ENCODE assay signal across 8 mouse cellular contexts in genomic region chr12:104898718-104899117, GRCm38 (mm10). TPM values are rescaled to one million over a fixed set of nuclear protein-coding genes. Genes with fewer than 3 reads are reported as not detected.
A peak's percentile ranks its signal among the peaks of the same experiment; 100 is the strongest.
DNase-seq lines count a peak whose midpoint lies in the region; ATAC-seq and TF ChIP-seq lines count a peak whose summit lies in the region.

No protein-coding gene starts in this region.

- ATAC-seq in hindbrain, postnatal 0 days = no peak
- ATAC-seq in hindbrain, embryonic 12.5 days (ENCODE audit: low FRiP score) = no peak
- no peak for ATAC-seq in activated CD4-positive, CD25-positive, alpha-beta regulatory T cell, adult 4 months
- ATAC-seq in heart, embryonic 12.5 days (ENCODE audit: insufficient number of reproducible peaks, low FRiP score) = no peak

- H3K9ac ChIP-seq in hindbrain, postnatal 0 days (replicated peaks; ENCODE audit: low read length) = no peak overlapping the region
- H3K9ac ChIP-seq in hindbrain, embryonic 12.5 days = no peak overlapping the region
- no peak overlapping the region for H3K9ac ChIP-seq in heart, embryonic 12.5 days

- WGBS in hindbrain, postnatal 0 days = 64% methylated on average over 9 of the region's 9 CpGs
- WGBS in hindbrain, embryonic 12.5 days = 67% methylated on average over 9 of the region's 9 CpGs
- WGBS in heart, embryonic 12.5 days = 71% methylated on average over 9 of the region's 9 CpGs

- no peaks in the 10 kb centered on the region for H3K27me3 ChIP-seq in hindbrain, postnatal 0 days (ENCODE audit: insufficient read depth, low read length)
- 0 out of 2 replicates have a peak, but pooled peaks cover 3% of the 10 kb centered on the region for H3K27me3 ChIP-seq in hindbrain, embryonic 12.5 days
- H3K27me3 ChIP-seq in heart, embryonic 12.5 days (replicated peaks) = no peaks in the 10 kb centered on the region

- no peaks in the 10 kb centered on the region for H3K36me3 ChIP-seq in hindbrain, postnatal 0 days (ENCODE audit: insufficient read depth, low read length)
- H3K36me3 ChIP-seq in hindbrain, embryonic 12.5 days = no peaks in the 10 kb centered on the region
- no peaks in the 10 kb centered on the region for H3K36me3 ChIP-seq in heart, embryonic 12.5 days

- H3K4me3 ChIP-seq in hindbrain, postnatal 0 days (ENCODE audit: low read length) = no peak overlapping the region
- H3K4me3 ChIP-seq in hindbrain, embryonic 12.5 days = no peak overlapping the region
- H3K4me3 ChIP-seq in heart, embryonic 12.5 days = no peak overlapping the region

- H3K27ac ChIP-seq in hindbrain, postnatal 0 days = no peak overlapping the region
- no peak overlapping the region for H3K27ac ChIP-seq in hindbrain, embryonic 12.5 days
- no peak overlapping the region for H3K27ac ChIP-seq in heart, embryonic 12.5 days (ENCODE audit: poor library complexity, severe bottlenecking)

- peaks cover 8% of the 10 kb centered on the region; the same call in 1 of the 2 replicates for H3K4me1 ChIP-seq in hindbrain, postnatal 0 days (ENCODE audit: insufficient read depth, low read length)
- H3K4me1 ChIP-seq in hindbrain, embryonic 12.5 days = peaks cover 22% of the 10 kb centered on the region
- H3K4me1 ChIP-seq in heart, embryonic 12.5 days (replicated peaks) = peaks cover 18% of the 10 kb centered on the region

- no peaks in the 10 kb centered on the region for H3K9me3 ChIP-seq in hindbrain, postnatal 0 days (ENCODE audit: low read length)
- H3K9me3 ChIP-seq in hindbrain, embryonic 12.5 days (replicated peaks) = peaks cover 3% of the 10 kb centered on the region; the same call in 1 of the 2 replicates
- H3K9me3 ChIP-seq in heart, embryonic 12.5 days (replicated peaks) = no peaks in the 10 kb centered on the region

- peak; percentile 34 for TF ChIP-seq CTCF in hindbrain, postnatal 0 days (IDR thresholded peaks at IDR 0.05; ENCODE audit: low read depth)

- no peak overlapping the region for H3K4me2 ChIP-seq in hindbrain, postnatal 0 days (ENCODE audit: low read depth, low read length)
- no peak overlapping the region for H3K4me2 ChIP-seq in hindbrain, embryonic 12.5 days (replicated peaks)
- H3K4me2 ChIP-seq in heart, embryonic 12.5 days = no peak overlapping the region

- no peak for DNase-seq in hindbrain, postnatal 0 days (ENCODE audit: low spot score)
- DNase-seq in A20 (ENCODE audit: low read depth, low spot score) (peak; percentile 45), adipocyte (ENCODE audit: low spot score) (peak; percentile 11)
- DNase-seq in kidney, postnatal 4 days = peak; percentile 31 to 45
- no peak for DNase-seq in urinary bladder, postnatal 25 days (ENCODE audit: low spot score)

RNA-seq across cellular contexts. Expression of gene Clmn, which starts 33.8 kb away (rescaled TPM):
- 2.6 and 3.1 TPM in 2 replicates for total RNA-seq in hindbrain, postnatal 0 days (2014; rRNA removed)
- 1.7 and 2.6 TPM in 2 replicates for polyA plus RNA-seq in hindbrain, postnatal 0 days (2015; fragmentation: Nextera tagmentation; extraction: Ambion mirVana)
- polyA plus RNA-seq in hindbrain, embryonic 12.5 days (2016; fragmentation: Nextera tagmentation; extraction: Ambion mirVana) = 2.8 and 4.1 TPM in 2 replicates
- polyA plus RNA-seq in activated CD4-positive, CD25-positive, alpha-beta regulatory T cell, adult 4 months (2017; shearing (Covaris generic)) = under 1 TPM in 1 of 2 experiments, not detected in 1; 0.04 TPM
- 0.56 and 1.3 TPM in 2 replicates for polyA plus RNA-seq in heart, embryonic 12.5 days (2016; fragmentation: Nextera tagmentation; extraction: Ambion mirVana)

Comparison
In these comparisons a context has a peak if more than half of its experiments do, and no peak if none do; other contexts are left out.
1. DNase-seq: peak in A20 (single experiment), adipocyte (single experiment) and kidney, postnatal 4 days (2 of 2); none in hindbrain, postnatal 0 days (single experiment) and urinary bladder, postnatal 25 days (single experiment).